Mouse (Mus musculus) ZHBTc4 (cell line): Measurements from ENCODE around the gene Mex3d.
"Not testable (repeated sequence)": the region's sequence is repeated elsewhere in the genome, so short reads cannot be mapped to it uniquely, and the experiment has no call there.

ENCODE experiments used
- DNase-seq: peaks from one replicate; pipeline ENCODE4 v3.0.0-alpha.2; 2011; ENCODE audit warnings: low read depth, low spot score

Mex3d gene

DNA sequence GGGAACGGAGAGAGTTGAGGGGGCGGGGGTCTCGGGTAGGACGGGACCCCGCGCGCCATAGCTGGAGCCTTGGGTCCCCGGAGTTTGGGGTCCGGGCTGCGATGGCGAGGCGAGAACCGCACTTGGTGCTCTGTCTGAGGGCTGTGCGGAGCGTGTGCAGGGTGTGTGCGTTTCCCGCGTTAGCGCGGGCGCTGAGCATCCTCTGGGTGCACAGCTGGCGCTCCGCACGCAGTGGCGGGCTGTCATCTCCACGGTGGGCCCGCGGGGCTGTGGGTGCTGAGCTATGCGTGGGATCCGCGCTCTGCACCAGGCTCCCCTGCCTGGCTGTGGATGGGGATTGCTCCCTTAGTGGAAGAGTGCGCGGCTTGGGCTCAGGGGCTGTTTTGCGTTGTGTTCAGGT is 30.7 kb downstream of the Mex3d start:
- no peak for DNase-seq

DNA sequence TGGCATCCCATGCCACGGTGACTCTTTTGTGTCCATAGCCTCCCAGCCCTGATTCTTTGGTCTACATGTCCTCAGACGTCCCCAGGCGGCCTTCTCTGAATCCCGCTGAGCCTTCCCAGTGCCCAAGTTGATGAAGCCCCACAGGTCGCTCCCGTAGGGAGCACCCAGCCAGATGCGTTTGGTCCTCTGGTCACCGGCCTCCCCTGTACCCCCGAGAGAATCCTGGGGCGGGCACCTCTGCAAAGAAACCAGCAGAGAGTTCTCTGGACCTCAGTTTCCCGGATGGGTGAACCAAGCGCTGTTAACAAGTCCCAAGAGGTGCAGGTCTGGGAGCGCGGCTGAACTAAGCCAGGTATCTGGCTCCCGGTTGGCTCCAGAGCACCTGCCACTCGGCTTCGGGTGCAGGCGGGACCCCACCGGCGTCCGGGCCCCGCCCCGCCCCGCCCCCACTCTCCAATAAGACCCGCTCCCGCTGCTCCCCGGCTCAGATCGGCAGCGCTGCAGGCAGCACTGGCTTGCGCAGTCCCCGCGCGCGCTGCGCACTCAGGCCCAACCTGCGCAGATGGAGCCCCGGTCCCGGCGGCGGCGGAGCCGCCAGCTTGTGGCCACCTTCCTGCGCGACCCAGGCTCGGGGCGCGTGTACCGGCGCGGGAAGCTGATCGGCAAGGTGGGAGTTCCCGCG is 31.3 kb downstream of the Mex3d start, which contains the start of gene Plk5:
Gene Plk5 (plus strand): TSS at position 459 of the 682 bp plus-strand sequence.
- DNase-seq = peak; percentile 61

DNA sequence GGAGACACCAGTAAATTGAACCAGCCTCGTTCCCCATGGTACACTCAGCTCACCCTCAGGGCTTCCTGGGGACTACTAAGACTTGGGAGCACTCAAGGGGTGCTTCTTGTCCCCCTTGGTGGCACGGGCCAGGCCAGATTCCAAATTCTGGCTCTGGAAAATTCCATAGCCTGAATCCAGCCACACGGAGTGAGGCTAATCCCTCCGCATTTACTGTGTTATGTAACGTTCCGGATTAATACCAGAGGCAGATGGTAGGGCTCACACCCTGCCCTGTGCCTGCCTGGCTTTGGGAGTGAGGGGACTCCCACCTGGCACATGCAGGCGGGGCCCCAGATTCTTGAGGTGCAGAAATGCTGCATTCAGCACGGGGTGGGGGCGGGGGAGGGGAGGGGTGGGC is 32.0 kb downstream of the Mex3d start:
- DNase-seq = no peak

DNA sequence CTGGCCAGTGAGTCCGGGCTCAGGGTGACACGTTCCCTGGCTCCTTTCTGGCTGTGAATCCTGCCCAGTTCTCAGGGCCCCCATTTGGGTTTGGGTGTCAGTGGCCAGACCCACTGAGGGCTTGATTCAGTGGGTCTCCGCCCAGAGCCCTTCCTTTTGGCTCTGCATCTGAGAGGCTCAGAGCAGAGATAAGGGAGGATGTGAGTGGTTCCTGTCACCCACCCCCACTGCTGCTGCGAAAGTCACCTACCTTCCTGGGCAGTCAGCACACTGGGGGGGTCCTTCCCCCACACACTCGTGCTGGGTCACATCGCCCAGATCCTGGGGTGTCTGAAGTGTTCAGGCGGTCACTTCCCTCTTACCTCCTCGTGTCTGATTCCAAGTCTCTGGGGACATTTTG is 34.7 kb downstream of the Mex3d start:
- DNase-seq = no peak

DNA sequence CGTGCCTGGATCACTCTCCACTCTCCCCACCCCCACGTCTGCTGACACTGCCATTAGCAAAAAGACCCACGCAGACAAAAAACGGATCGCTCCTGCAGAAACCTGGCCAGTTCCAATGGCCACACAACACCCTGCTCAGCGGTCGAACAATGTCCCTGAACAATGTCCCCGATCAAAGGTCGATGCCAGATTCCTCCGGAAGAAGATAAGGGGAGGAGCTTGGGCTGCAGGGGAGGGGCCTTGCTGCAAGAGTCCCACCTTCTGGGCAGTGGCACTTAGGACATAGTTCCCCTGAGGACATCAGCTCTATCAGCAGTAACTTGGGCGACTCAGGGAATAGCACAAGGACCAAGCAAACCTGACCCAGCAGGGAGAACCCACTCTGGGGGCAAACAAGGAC is 35.6 kb downstream of the Mex3d start:
- no peak for DNase-seq

DNA sequence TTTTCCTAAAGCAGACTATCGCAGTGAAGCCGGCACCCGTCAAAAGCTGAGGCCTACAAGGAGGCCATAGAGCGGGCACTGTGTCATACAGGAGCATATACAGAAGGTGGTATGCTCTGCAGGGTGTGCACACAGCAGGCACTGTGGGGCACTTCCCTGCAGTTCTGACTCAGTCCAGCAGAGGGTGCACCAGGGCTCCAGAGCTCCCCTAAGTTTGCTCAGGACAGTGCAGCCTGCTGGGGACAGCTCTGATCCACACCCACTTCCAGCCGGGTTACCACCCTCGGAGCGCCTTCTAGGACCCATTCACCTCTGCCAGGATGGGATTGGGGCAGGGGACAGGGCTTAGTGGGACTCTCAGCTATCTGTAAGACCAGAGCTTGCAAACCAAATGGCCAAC is 37.2 kb downstream of the Mex3d start:
- DNase-seq = peak; percentile 93

DNA sequence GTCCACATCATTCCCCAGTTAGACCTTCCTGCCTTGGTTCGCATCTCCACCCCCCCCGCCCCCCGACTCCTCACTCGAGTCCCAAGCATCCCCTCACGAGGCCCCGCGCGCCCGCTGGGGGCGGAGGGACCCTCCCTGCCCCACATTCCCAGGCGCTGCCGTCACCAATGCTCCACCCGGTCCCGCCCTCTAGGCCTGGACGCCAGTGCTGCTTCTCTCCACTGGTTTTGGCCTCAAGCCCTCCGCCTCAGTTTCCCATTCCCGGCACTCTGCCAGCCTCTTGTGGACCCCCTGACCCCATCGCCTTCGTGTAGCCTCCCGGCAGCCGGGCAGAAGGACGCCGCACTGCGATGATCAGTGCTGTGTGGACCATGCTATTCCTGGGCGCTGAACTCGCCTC is 38.5 kb downstream of the Mex3d start:
- DNase-seq = no peak

DNA sequence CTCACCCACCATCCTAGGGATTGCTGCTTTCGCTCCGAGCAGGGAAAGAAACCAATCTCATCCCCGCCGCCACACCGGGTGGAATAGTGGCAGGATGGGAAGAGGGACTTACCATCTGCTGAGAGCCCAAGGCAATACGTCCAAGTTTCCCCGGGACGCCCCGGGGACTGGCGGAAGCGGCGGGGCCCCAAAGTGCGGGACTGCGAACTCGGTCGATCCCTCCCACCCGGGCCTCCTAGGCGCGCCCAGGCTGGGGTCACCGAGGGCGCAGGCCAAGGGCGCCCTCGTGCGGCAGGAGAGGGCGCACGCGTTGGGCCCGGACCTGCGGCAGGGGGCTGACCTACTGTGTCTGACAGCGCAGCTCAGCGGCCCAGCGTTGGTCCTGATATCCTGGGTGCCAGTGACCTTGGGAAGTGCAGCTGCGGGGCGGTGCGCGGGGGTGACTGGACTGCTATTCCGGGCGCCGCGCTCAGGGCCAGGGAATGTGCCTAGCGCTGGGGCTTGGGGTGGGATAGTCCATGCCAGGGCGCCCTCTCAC is 39.1 kb downstream of the Mex3d start, which contains the start of gene Adamtsl5:
Gene Adamtsl5 (minus strand): TSS at position 169 of the 538 bp plus-strand sequence.
- peak; percentile 92 for DNase-seq

DNA sequence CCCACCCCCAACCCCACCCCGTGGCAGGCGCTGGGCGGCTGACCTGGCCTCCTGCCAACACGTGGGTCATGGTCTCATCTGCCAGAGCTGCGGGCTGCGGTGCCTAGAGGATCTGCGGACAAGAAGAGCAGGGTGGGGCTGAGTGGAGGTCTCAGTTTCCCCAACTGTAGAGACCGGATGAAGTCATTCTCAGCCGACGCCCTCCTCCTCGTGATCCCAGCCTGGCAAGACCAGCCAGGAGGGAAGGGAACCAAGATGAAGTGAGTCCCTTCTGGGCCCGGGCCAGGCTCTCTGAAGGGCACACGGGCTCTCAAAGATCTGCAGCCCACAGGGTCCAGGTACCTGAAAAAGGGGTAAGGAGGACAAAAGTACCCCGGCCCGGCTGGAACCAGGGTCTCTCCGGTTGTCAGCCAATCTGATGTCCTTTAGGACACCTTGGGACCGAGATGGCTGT is 39.9 kb downstream of the Mex3d start:
- DNase-seq = no peak

DNA sequence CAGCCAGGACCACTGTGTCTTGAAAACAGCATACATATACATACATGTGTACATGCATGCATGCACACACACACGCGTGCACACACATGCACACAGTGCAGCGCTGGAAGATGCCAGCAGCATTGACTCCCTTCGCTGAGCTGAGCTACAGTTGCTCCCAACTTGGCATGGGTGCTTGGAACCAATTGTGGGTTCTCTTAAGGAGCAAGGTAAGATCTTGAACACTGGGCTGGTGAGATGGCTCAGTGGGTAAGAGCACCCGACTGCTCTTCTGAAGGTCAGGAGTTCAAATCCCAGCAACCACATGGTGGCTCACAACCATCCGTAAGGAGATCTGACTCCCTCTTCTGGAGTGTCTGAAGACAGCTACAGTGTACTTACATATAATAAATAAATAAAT is 41.5 kb downstream of the Mex3d start:
- DNase-seq = not testable (repeated sequence)

DNA sequence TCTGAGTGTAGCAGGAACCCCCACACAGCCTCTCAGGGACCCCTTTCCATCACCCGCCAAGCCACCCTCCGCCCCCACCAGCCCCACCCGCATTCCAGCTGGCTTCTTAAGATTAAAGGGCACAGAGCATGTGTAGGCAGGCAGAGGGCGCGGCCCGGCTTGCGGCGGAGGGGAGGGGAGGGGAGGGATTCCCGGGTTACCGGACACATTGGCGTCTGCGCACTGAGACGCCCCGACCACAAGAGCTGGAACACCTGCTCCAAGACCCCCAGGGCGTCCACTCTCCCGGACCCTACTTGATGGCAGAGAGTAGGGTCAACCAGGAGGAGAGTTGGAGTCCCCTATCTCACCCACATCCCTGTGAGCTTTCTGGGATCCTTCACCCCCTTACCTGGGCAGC is 42.3 kb downstream of the Mex3d start:
- no peak for DNase-seq

DNA sequence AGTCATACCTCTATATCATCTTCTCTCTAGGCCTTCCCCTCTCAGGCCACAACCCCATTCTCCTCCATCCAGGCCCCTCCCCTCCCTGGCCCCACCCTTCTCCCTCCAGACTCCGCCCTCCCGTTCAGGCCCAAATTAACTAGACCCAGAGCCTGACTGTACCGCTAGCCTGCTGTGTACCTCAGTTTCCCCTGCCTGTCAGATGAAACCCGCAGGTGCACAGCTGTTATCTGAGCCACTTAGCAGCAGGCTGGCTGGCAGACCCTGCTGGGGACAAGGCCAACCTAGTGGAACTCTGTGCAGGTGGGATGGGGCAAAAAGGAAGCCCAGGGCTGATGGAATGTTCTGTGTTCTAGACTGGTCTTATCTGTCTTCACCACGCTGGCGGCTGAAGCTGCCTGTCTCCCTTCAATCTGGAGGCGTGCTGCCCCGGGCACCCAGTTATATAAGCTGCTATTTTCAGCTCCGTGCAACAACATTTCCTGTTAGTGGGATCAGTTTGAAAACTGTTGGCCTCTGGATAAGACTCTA is 43.3 kb downstream of the Mex3d start:
- peak; percentile 65 for DNase-seq

DNA sequence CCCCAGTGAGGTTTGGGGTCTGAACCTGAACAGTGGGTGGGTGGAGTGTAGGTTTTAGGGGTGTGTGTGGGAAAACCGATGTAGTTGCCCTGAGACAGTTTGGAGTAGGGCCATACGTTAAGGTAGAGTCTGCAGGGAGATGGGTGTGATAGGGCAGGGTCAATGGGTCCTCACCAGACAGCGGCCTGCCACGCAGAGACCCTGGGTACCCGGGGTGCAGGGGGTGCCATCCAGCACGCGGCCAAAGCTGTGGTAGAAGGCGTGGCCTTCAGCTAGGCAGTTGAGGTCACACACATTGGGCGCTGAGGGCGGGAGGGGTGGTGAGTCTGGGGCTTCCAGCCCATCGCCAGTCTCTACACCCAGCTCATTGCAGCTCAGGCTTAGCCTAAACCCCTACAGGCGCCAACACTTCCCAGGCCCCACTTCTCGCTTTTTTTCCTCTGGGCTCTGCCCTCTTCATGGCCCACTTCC is 44.0 kb downstream of the Mex3d start:
- DNase-seq = no peak

DNA sequence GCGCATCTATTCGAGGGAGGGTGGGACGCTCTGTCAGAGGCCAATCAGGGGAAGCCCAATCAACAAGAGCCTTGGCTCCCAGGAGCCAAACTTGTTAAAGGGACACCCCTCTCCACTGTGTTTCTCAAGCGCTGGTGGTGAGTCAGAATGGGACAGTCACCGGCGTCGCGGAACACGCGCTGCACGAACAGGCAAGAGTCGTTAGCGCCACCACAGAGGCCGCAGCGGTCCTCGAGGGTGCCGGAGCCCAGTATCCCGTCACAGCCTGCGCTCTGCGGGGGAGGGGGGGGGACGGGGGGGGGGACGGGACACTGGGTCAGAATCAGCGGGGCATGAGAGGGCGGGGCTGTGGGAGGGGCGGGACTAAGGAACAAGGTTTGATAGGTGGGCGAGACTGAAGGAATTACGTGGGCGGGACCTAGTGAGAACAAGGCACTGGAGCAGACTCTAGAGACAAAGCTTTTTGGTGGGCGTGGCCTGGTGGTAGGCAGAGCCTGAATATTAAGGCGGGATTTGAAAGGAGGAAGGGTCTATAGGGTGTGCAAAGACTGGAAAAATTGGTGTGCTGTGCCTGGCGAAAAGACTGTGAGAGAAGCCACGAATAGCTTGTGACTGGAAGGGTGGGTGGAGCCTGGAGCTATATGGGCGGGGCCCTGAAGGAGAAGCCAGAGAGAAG is 44.6 kb downstream of the Mex3d start:
- DNase-seq = peak; percentile 94

DNA sequence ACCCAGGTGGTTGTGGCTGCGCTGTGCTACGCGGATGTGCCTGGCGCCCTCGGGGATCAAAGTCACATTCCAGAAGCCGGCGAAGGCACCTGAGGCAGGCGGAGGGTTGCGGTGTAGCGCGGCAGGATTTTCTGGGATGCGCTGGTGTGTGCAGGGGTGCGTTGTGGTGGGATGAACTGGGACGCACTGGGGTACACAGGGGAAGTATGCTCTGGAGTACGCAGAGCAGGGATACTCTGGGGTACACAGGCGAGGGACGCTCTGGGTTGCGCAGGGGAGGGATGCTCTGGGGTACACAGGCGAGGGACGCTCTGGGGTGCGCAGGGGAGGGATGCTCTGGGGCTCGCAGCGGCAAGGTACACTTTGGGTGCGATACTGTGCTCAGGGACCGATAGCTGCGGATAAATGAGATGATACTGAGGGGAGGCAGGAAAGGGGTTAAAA is 45.1 kb downstream of the Mex3d start:
- no peak for DNase-seq

DNA sequence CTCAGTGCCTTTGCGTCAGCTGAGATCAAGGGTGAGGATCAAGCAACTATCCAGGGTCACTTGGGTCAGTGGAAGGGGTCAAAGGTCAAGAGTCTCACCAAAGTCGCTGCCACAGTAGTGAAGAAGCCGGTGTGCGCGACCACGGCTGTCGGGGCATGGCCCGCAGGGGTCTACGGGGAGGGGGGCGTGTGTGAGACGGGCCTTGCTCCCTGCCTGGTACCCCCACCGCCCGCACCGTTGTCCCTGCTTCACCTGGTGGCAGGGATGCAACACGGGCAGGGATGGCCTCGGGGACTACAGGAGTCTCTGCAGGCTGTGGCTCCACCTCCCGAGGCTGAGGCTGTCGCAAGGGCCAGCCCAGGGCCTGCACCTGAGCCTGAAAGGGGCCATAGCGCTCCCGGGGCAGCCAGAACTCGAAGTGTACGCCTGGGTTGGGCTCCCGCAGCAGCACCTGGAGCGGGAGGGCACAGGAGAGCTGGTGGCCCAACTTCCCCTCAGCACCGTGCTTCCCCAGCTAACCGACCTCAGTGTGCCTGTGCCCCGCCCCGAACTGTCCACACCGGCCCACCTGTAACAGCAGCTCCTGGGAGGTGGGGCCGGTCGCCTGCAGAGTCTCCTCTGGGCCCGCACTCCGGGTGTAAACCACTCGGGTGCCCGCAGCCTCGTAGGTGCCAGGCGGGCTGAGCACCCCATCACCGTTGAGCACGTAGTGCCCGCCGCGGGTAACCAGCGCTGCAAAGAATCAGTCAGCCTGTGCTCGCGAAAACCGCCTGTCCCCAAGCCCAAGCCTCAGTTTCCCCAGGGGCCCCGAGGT is 45.8 kb downstream of the Mex3d start:
- DNase-seq = no peak

DNA sequence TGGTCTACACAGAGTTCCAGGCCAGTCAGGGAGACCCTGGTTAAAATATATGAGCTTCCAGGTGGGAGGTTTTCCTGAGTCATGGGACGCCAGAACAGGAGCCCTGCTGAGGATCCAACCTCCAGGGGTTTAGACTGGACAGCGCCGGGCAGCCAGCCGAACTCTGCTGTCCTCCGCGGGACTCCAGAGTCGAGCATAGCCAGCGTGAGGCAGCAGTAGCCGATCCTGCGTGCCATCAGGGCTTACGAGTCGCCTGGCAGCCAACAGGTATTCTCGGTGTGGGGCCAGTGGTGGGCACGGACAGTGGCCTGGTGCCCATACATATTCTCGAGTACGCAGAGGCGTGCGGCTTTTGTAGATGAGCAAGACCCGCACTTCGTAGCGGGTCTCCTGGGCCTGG is 46.4 kb downstream of the Mex3d start:
- no peak for DNase-seq

DNA sequence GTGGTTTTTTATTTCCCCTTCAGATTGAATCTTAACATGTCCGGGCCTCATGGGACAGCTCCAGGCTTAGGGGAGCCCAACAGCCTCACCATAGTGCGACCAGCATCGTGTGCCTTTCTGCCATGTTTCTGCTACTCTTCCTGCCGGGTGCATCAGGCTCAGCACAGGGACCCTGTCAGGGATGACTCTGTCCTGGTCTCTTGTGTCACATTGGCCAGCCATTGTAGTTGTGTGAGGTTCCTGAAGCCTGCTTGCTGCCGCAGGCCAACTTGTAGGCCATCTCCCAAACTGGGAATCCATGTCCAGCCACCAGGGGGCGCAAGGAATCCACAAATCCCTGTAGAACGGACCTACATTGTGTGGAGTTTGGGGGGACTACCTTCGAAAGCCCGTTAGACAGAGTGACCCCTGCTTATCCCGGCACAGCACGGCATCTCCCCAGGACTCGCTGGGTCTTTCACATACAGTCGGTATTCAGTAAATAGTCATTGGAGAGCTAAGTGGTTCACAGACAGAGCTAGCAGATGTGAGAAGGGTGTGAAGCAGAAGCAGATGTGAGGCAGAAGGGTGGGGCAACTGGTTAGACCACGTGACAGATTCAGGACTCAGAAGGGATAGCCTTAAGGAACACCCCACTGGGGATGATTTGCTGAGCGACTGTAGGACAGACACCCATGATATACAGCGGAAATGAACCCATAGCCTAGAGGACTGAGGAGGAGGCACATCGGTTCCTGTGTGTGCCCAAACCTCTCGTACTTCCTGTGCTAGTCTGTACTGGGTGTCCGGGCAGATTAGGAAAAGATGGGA is 47.3 kb downstream of the Mex3d start:
- DNase-seq = peak; percentile 90

DNA sequence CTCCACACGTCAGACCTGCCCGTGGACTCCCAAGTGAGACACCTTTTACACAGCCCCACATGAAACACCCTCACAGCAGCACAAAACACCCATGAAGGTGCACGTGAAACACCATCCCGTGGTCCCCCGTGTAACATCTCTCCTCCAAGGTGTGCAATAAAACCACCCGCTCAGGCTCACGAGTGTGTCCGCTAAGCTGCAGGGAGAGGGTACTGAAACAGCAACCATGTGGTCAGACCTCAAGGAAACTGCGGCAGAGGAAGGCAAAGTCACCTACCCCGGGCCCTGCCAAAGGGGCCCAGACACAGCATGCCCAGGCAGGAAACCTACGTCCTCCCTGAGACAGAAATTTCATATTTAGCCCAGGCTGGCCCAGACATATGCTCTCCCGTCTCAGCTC is 51.2 kb downstream of the Mex3d start:
- DNase-seq = no peak

DNA sequence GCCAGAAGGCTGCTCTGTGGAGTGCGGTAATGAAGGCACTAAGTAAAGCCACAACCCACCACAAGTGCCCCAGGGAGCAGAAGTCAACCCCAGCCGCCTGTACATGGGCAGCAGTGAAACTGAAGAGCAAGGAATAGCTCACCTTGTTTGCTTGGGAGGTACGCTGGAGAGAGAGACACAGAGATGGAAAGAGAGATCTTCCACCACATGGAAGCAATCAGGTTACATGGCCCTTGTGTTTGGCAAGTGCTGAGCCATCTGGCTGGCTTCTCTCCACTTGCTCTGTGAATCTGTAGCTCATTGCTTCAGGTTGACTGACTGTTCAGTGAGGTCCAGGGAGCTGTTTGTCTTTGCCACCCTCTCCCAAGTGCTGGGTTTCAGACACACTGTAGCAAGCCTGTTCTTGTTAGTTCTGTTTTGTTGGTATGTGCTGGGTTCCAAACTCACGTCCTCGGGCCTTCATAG is 54.9 kb downstream of the Mex3d start:
- DNase-seq = no peak
